Mouse (Mus musculus) Muller cell, postnatal 12 days (primary cell): ENCODE measurements around the gene Asrgl1.
"Not testable (repeated sequence)": the region's sequence is repeated elsewhere in the genome, so short reads cannot be mapped to it uniquely, and the experiment has no call there.

Experiments used
- DNase-seq: peaks from one replicate; pipeline ENCODE4 v3.0.0-alpha.2; 2015; ENCODE audit errors: inconsistent ontology term

Gene Asrgl1

DNA sequence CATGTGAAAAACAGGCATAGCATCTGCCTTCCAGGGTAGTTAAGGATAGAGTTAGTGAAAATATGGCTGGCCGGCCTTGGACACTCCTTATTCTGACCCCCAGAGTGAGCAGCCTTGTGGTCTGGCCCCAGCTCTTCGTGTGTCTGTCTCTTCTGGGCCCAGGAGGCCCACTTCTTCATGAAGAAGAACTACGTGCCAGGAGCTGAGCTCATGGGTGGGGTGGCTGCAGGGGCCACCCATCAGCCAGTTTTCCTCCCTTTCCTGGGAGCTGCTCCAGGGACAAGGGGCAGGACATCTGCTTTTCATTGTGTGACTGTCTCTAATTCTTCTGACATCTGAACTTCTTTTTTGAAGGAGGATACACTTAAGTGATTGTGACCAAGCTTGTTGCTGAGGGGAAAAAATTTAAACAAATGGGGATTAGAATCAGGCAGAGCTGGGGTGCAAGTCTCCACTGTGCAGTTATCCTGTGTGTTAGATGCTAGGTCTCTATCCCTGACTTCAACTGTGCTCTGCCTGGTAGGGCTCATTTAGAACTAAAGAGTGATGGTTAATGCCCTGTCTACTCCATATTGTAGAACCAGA is 30.2 kb downstream of the Asrgl1 start:
- DNase-seq: no peak

DNA sequence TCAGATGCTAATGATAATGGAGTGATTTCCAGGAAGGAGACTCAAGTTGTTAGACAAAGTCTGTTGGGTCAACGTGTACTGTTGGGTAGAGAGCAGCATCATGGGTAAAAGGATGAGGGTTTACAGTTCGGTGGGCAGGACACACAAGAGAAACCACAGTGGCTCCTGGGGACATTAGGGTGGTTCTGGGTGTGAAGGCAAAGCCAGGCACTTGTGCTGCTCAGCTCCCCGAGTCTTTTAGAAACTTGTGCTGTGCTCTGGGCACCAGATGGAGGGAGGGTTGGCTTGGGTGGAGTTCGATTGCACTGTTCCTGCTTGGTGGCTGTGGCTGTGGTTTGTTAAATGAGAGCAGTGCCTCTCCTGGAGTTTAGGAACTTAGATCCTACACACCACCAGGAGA is 31.4 kb downstream of the Asrgl1 start:
- DNase-seq: no peak

DNA sequence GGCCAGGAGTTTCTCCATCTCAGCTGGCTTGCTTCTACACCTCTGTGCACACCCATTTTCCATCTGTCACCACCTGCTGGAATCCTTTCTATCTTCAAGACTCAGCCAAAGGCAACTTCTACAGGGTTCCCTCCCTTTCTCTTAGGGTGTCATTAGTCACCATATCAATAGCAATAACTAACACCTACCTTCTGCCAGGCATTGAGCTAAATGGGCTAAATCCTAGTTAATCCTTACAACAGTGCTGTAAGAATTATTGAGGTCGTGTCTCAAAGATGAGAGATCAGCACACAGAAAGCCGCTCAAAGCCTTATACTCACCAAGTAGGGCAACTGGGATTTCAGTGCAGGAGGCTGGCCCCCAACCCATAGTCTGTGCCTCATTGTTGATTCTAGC is 34.4 kb downstream of the Asrgl1 start:
- no peak for DNase-seq

DNA sequence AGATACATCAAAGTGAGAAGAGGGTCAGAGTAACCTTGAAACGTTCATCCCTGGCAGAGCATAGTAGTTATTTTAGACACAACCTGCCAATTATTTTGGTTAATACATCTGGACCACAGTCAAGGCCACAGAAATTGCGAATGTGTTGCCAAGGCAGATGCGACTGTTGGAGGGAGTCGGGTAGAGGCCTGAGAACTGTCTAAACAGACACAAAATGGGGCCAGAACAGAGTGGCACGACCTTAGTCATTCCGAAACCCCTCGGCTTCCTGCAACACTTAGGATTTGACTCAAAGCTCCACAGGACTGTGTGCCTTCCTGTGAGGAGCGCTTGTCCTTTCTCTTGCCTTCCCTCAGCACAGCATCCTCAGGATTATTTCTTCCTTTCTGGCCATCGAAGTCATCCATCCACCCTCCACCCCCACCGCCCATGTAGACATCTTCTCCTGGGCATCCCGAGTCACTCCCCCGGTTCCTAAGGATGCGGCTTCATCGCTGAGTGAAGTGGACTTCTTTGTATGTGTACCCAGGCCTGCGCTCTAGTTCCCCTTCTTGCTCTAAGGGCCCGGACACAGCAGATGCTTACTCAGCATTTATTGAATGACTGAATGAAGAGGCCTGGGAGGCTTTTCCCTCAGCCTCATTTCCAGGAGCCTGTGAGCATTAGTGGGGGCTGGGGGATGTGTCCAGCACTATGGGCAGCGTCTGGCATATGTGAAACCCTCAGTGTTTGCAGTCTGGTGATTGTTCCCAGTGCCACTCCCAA is 35.0 kb downstream of the Asrgl1 start:
- no peak for DNase-seq

DNA sequence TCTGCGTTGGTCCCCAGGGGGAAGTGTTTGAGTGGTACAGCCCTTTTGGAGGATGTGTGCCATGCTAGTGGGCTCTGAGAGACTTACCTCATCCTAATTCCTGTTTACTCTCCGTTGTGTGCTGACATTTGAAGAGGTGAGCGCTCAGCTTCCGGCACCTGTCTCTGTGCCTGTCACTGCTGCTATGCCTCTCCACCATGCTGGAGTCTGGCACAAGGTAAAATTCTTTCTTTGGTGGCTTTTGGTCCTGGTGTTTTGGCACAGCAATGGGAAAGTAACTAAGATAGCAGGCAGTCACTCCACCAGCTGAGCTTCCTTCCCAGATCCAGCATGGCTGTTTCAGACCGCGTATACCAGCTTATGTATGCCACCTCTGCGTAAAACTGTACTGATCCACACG is 35.7 kb downstream of the Asrgl1 start:
- DNase-seq: no peak

DNA sequence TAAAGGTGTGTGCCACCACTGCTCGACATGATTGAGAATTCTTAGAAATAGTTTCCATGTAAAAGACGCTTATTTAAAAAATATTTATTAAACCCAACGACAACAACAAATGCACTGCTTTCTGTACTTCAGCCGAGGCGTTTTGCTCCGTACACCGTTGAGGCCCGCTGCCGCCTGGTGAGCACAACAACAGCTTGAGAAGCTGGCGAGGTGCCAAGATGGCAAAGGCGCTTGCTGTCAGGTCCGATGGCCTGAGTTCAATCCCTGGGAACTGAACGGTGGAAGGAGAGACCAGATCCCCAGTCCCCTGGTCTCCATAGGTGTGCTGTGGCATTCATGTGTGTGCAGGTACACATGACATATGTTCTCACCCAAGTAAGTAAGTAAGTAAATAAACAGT is 38.0 kb downstream of the Asrgl1 start:
- no peak for DNase-seq

- DNase-seq: no peak
Measured at GRCm38 (mm10) chr19:9095111-9095510, 40.3 kb downstream of the Asrgl1 start.

DNA sequence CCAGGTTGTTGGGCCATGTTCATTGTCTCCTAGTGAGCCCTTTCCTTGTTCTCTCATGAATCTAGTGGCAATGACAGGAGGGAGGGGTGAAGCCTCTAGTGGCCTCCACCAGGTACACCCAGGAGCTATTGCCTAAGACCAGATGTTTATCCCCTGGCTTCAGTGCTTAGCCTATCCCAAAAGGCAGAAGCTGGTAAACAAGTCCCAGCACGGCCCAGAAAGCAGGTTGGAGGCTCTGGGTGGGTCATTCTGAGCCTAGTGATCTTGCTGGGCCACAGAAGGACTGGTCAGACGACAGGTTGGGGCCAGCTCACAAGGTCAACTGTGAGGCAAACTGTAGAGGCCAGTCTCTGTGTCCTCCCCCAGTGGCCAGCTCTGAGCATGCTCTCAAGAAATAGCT is 44.7 kb downstream of the Asrgl1 start:
- no peak for DNase-seq

DNA sequence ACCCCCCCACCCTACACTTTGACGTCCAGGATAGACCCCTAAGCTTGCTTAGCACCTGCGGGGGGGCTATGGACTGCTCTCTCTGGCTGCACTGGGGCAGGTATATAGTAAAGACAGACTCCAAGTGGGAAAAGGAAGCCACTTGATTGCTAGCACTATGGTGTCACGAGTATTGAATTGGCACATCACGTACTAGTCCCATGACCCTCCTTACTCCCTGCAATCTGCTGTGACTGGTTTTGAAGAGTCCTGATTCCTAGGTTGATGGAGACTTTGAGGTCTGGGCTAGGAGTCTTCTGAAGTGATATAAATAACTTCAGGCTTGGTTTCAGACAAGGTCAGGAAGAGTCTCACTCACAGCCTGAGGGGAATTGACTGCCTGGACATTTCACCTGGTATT is 45.2 kb downstream of the Asrgl1 start:
- no peak for DNase-seq

GRCm38 (mm10) chr19:9087821-9088220 is 47.6 kb downstream of the Asrgl1 start, which contains the start of gene Scgb1a1:
Gene Scgb1a1 (minus strand): TSS chr19:9087958.
- no peak for DNase-seq

DNA sequence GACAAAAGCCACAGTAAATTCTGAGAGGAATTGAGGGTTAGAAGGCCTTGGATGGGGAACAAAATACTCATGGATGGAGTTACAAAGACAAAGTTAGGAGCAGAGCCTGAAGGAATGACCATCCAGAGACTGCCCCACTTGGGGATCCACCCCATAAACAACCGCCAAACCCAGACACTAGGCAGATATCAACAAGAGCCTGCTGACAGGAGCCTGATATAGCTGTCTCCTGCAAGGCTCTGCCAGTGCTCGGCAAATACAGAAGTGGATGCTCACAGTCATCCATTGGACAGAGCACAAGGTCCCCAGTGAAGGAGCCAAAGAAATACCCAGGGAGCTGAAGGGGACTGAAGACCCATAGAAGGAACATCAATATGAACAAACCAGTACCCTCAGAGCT is 51.5 kb downstream of the Asrgl1 start:
- DNase-seq: not testable (repeated sequence)

- DNase-seq: peak; percentile 71
Measured at GRCm38 (mm10) chr19:9083010-9083355, 52.5 kb downstream of the Asrgl1 start.

DNA sequence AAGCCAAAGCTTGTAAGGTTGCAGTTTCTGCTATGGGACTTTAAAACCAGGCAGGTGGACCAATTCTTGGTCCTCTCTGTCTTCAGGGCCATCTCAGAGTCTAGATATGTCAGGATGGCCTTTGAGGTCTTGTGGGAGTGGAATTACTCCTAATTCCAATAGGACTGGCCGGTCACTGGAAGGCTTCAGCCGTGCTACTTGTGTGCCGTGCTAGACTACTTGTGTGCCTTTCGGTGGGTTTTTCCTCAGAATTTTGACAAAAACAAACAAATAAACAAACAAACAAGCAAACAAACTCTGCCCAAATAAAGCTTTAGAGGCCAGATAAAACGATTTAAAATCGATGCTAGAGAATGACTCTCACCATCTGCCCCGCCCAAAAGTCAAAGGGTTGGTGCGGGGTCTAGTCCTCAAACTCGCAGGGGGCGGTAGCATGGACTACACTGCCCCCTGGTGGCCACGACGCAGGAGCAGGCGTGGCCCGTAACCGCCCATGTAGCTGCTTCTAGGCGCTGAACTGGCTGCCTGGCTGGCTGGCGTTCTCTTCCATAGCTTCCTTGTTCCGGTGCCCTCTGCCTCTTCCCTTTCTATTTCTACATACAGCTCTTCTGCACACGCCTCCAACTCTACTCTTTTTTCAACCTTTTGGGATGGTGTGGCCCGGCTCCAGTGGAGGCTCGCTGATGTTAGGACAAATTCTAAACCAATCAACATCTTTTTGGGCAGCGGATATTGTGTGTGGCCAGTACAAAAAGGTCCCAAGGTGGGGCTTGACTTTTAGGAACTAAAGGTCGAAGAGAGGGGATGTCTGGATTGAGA is 53.0 kb downstream of the Asrgl1 start:
- peak; percentile 87 for DNase-seq

DNA sequence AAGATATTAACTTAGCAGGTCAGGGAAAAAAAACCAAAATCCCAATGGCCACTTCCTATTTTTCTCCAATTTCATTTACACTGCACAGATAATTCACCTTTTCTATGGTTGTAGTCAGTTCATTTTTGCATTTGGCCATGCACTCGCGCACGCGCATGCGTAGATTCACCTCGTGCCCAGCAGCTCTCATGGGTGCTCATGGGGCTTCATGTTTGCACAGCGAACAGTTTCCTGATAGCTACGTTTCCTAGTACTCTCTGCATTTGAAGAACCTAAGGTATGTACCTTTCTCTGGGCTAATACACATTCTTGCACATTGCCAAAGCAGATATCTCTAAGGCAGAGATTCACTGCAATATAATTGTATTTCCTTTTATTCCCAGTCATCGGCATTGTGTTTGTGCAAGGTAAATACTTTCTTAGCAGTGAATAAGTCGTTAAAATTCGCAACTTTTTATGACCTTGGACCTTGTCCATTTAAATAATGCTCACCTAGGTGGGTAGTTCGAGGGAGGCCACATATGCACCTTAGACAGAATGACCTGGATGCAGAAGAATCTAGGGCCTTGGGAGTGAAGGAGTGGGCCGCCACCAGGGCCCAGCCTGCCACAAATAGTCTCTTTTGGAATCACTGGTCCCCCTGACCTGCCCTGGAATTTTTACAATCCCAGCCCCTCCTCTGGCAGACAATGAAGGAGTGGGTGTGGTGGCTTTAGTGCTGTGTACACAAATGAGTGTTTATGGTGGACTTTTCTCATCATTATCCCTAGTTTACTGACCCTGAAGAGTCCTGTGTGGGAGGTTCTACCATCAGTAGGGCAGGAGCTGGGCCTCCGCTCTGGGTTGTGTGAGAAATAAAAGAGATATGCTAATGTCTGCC is 53.9 kb downstream of the Asrgl1 start:
- no peak for DNase-seq

- no peak for DNase-seq
Measured at GRCm38 (mm10) chr19:9079916-9080315, 55.5 kb downstream of the Asrgl1 start.

- DNase-seq: no peak
Measured at GRCm38 (mm10) chr19:9076982-9077660, 58.3 kb downstream of the Asrgl1 start.

GRCm38 (mm10) chr19:9076035-9076434 is 59.4 kb downstream of the Asrgl1 start:
- DNase-seq: no peak

DNA sequence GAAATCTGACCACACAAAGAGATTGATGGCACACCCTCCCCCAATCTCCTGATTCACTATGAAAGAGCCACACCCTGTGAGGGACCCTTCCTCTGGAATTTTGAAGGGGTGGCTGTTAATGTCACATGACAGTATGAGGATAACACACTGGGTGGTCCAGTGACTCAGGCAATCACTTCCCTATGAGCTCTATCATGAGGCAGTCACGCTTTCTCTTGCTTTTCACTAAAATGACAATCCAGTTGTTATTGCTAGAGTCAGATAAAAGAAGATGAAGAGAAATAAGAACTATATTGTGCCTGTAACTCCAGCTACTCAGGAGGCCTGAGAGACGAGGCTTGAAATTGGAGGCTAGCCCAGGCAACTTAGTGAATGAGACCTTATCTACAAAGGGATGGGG is 59.9 kb downstream of the Asrgl1 start:
- no peak for DNase-seq

GRCm38 (mm10) chr19:9074424-9074823 is 61.0 kb downstream of the Asrgl1 start:
- no peak for DNase-seq

DNA sequence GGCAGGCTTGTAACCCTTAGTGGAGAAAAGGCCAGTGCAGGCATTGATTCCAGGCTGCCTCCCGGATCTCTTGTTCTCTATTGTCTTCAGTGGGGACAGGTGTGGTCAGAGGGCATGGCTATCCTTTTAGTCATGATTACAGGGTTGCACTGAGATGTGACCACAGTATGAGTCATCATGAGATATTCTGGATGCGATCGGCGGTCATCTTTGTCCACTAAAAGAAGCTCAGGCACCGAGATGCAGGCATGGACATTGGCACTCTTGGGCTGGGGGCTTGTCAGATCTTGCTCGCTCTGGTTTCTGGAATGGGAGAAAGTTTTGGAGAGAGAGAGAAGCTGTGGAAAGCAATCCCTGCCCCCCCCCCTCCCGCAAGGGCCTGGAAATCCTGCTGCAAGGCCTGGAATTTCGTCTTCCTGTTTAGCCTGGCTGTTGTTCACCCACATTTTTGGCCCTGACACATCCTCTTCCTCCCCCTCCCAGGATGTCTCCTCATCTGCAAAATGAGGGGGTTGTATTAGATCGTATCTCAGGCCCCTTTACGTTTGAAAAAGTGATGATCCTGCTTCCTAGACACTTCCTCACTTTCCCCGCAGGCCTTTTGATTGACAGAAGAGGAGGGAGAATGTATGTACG is 61.5 kb downstream of the Asrgl1 start:
- peak; percentile 88 for DNase-seq

- DNase-seq: no peak
Measured at GRCm38 (mm10) chr19:9072157-9072530, 63.3 kb downstream of the Asrgl1 start.
